Mouse (Mus musculus): ENCODE measurements around the gene Scrn3.

Scrn3 gene

DNA sequence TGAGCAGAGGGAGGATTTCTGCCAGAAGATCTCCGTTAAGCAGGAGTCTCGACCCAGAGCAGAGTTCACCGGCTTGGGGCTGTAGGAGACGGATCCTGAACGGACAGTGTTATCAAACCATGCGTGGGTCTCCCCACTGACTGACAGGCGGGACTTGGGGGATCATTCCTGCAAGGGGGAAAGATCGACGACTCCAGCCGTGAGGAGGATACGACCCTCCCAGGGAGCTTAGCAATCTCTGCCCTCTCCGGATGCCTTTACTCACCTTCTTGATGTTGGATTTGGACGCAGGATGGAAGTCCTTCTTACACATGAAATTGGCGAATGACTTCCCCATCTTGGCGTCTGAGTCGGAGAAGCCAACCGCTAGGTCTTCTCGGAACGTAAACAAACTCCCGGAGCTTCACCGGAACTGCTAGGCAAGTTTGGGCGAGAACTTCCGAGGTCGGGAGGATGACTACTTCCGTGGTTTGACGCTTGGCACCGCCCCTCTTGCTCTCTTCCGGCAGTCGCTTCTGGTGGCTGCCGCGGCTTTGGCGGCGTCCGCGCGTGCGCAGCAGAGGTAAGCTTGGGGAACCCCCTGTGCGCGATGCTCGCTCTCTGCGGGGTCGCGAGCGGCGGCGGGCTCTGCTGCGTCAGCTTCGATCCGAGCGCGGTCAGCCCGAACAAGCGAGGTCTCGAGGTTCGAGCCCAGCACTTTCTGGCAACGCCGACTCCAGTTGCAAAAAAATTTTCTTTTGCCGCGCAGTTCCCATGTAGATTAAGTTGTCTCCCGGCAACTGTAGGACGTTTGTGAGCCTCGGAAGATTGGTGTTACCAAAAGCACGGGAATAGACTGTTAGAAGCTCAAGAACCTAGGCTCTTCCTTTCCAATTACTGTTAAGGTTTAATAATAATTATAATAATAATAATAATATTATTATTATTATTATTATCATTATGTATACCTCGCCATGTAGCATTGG lies at the start of gene Scrn3, which contains the start of gene Cir1:
Scrn3 (plus strand) TSS at position 450 of the 965 bp plus-strand sequence.
Cir1 (minus strand) TSS at position 550 of the 965 bp plus-strand sequence.
- DNase-seq (ENCODE audit: low spot score): peak; percentile 98

DNA sequence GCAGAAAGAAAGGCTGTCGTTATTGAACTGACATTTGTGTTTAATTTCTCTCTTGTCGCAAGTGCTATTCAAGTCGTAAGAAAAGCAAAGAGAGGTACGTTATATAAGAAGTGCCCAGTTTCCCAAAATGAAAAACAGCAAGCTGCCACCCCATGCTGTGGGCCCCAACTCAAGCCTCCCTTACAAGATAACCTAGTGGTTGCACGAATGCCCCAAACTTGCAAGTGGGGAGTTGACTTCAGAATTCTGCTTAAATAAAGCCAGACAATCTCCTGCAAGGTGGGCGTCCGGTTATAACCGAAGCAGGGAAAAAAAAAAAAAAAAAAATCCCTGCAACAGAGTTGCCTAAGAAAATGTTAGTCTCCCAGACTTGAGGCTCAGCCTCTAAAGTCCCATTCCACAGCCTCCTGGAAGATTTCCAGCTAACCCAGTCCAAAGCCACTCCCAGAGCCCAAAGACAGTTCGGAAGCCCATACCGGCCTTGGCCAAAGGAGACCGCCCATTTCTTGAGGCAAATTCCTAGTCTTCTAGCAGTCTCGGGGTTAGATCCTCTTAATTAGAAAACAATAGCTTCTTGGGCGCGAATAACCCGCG lies 49.1 kb upstream of the Scrn3 start:
- peak; percentile 72 for DNase-seq (ENCODE audit: low spot score)

DNA sequence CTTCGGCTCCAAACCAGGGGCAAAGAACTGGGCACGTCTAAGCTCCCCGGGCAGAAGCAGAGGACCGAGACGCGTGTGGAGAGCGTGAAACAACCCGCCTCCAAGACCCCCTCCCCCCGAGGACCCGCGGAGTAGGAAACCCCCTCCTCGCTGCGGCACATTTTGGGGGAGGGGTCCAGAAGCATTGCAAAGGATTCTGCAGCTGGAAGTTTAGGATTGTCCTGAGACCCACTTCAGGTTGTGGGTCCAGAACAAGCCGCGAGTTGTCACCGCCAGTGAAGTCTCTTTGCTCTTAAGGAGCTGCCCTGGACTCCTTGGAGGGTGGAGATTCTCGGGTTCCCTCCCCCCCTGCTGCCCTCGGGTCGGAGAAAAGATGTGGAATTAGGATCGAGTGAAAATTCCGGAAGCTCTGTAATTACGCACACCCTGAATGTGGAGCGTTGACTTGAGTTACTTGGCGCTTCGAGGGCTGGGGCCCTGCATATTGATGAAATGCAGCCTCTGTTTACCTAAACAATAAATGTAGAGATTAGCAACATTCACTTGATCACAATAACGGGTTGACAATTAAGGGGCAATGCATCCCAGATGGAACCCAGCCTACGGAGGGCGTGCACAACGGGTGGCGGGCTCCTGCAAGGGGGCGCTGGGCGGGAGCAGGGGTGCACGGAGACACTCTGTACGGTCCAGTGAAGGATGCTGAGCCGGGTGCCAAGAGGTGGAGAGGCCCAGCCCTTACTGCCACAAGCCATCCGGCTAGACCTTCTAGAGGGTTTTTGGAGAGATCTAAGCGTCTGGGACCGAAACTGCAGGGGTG lies 48.4 kb upstream of the Scrn3 start:
- peak; percentile 87 for DNase-seq (ENCODE audit: low spot score)

DNA sequence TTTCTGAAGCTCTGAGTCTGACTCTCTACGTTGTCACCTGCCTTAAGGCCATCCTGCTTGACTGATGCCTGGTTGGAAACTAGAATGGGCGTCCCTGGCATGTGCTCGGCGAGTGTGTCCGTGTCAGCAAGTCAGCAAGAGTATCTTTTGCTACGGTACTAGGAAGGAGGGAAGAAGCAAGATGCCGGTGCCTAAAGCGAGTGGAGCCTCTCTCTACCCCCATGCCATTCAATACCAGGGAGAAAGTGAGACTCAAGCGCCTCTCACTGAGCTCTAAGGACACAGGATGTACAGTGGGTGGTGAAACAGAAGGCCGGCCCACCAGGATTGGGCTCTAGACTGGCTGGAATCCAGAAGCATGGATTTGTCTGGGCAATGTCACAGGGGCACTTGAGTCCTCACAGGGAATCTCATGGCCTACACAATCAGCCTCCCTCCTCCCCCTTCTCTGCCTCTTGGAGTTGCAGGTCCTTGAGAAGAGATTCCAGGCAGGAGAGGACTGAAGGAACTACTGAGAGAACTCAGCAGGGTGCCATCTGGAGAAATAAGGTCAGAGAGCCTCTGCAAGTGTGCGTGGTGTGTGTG lies 47.7 kb upstream of the Scrn3 start:
- DNase-seq (ENCODE audit: low spot score): peak; percentile 81

DNA sequence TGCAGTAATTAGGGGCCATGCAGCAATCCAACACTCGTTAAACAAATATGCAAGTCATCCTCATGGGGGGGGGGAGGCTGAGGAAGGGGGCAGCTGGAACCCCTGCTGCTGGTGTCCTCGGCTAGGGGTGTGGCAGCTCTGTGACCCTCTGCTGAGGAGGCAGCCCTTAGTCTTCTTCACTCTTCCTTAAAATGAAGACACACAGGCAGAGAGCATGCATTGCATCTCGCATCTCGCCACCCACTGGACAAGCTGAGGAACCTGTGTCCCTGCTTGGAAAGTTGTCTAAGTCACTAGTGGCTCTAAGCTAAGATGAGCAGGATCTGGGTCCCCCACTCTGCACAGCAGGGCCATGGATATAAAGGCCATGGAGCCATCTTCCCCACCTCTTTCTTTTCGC lies 46.4 kb upstream of the Scrn3 start:
- peak; percentile 49 for DNase-seq (ENCODE audit: low spot score)

DNA sequence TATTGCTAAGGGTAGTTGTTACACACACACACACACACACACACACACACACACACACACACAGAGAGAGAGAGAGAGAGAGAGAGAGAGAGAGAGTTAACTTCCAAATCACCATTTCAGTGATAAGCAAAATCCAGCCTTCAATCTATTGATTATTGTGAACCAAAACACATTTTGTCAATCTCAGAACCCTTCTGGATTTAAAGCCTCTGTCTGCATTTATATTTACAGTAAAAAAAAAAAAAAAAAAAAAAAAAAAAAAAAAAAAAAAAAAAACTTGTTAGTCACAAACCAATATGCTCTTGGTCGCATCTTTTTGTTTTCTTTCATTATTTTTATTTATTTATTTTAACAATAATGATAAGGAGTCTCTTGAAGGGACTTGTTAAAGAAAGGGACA lies 45.8 kb upstream of the Scrn3 start:
- DNase-seq (ENCODE audit: low spot score): no peak

DNA sequence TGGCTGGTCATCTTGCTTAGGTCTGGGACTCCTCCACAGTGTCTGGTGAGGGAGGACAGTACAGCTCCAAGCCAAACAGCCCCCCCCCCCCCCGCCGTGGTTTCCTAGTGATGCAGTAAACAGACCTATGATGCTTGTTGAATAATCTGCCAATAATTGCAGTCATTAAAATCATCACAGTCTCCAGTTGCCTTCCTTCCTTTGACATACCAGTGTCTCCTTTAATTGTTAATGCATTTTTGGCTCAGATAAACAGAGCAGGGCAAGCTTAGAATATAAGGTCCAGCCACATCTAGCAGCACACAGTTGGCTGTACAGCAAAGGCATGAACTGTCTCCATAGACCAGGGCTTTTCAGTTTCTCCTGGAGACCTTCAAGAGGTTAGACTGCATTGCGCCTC lies 45.2 kb upstream of the Scrn3 start:
- DNase-seq (ENCODE audit: low spot score): peak; percentile 28

DNA sequence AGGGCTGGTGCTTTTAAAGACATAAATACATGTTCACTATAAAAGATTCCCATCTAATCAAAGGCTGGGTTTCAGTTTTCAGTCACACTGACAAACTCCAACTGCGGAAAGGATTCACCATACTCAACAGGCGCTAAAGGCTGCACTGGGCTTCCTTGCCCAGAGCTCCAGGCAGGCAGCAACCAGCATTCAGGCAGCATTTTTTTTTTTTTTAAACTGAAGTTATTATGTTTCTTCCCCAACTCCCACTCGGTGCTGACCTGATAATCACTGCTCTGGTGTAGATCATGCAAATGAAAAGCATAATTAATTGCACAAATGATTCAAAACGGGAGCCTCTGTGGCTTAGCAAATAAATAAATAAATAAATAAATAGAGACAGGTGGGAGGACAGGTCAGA lies 44.6 kb upstream of the Scrn3 start:
- no peak for DNase-seq (ENCODE audit: low spot score)

DNA sequence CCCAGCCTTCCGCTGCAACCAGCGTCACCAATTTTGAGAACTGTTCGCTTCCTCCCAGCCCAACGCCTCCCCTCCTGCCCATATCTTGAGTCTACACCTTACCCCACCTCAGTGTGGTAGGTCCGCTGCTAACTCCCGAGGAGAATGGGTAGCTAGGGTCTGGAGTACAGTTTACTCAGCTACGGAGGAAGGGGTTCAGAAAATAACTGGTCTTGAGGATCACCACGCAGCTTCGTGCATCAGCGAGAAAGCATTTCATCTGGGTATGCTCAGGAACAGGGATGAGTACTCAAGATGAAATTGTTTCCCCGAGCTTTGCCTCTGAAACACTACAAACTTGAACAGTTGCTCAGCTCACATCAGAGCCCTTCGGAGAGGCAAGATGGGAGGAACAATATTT lies 44.1 kb upstream of the Scrn3 start:
- no peak for DNase-seq (ENCODE audit: low spot score)

DNA sequence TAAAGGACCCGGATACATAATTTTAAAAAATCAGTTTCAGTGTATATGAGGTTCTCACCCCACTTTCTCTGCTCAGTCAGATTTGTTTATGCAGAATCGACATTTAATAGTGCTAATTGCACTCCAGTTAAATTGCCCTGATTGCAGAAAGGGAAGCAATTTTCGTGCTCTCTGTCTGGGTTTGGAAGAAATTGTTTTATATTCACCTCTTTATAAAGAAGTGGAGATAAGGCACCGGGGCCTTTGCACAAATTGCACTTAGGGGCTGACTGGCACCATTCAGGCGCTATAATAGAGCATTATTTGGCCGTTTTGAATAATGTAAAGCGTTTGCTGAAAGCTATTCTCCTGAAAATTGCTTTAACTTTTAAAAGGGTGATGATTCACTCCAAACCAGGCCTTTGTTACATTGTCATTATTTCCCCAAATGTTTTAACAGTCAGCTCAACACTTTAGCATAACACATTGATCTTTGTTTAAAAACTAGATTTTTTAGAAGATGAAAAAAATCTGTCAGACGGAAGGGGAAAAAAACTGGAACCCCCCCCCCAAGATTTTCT lies 43.5 kb upstream of the Scrn3 start:
- no peak for DNase-seq (ENCODE audit: low spot score)

DNA sequence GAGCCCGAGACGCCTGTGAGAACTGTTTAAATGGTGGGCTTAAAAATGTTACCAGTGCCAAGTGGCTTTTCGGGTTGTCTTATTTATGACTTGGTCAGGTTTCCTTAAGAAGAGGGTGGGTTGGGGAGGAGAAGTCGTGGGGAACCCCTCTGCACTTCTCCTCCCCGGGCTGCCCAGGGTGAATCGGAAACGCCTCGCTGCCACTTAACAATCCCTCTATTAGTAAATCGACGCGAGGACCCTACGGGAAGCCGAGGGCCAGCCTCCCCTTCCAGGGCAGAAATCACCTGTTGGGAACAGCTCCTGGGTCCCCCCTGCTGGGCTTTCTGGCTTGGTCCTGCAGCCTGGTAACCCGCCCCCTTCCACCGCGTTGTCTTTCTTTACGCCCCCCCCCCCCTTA lies 42.7 kb upstream of the Scrn3 start:
- DNase-seq (ENCODE audit: low spot score): no peak

DNA sequence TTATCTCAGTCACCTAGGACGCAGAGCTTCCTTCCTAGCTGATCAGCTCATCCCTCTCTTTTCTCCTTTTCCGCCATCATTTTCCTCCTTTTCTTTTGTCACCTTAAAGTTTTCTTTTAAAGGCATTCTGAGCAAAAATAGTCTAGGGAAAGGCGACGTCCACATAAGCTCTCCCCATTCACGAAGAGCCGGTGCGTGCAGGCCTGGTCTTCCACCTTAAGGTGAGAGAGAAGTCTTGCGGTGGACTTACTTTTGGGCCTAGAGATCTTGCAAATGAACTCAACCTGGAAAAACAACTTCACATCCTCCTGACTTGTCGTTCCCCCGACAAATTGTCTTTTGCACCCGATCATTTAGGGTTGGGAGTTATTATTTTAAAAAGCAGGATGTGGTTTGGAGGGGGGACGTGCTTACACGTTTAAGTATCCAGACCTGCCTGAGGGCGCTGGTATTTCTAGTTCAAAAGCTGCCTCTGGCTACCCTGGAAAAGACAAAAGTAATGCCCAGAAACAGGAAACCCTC lies 42.3 kb upstream of the Scrn3 start:
- DNase-seq (ENCODE audit: low spot score): no peak

DNA sequence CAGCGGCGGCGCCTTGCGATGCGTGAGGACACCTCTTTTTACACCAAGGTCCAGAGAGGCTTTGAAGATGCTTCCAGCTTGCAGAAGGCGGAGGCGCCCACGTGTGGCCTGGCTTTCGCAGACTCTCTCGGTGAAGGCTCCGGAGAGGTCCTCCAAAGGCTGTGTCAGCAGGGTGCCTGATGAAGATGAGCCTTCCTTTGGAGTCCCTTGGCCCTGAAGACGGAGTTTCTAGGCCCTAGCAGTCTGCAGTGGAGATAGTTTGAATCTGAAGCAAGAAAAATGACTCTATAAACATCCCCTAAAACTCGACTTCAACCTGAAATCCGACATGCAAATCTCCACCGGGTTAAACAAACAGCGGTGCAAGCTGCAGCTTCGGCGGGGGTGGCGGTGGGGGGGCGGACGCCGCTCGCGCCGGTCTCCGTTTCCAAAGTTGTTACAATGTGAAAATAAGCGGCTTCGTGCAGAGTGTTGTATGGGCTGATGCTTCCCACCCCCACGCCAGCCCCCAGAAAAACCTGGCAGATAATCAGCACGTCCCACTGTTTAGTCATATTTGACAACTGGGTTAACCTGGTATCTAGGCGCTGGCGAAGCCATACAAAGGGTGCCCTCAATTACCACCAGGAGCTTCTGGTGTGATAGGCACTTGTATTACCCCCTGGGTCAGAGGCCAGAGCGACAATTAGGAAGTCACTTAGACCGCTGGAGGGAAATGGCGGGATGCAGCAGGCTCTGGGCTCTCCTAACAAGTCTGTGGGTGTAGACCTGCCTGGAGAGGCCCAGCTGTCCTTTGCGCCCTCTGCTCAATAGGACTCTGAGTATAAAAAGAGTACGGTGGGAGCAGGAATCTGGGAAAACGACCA lies 41.6 kb upstream of the Scrn3 start:
- no peak for DNase-seq (ENCODE audit: low spot score)

DNA sequence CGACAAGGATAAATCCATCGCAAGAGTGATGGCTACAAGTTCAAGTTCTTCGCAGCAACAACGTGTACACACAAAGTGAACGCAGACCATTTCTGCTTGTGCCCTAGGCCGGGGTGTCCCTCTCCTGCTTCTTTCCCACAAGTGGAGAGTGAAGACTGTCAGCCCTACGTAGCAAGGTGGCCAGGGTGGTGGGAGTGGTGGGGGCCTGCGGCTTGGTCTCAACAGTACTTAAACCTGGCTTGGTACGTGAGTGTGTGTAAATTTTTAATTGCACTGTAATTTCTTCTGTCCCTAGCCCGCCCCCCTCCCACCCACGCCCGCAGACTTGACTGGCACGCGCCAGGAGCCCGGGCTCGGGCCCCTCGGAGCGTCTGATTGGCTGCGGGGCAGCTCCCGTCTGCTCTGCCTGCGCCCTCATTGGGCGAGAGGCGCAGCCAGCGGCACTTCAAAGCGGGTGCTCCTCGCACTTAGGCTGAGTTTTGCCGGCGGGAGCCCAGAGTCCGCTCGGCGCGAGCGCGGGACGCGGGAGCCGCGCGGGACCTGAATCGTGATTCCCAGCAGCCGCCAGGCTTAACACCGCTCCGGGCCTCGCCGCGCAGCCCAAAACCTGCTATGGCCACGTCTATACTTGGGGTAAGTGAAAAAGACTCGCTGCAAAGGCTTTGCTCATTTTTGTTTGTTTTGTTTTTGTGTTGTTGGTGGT lies 40.8 kb upstream of the Scrn3 start, which contains the start of gene Sp9:
Sp9 (plus strand) TSS at position 467 of the 703 bp plus-strand sequence.
- no peak for DNase-seq (ENCODE audit: low spot score)

DNA sequence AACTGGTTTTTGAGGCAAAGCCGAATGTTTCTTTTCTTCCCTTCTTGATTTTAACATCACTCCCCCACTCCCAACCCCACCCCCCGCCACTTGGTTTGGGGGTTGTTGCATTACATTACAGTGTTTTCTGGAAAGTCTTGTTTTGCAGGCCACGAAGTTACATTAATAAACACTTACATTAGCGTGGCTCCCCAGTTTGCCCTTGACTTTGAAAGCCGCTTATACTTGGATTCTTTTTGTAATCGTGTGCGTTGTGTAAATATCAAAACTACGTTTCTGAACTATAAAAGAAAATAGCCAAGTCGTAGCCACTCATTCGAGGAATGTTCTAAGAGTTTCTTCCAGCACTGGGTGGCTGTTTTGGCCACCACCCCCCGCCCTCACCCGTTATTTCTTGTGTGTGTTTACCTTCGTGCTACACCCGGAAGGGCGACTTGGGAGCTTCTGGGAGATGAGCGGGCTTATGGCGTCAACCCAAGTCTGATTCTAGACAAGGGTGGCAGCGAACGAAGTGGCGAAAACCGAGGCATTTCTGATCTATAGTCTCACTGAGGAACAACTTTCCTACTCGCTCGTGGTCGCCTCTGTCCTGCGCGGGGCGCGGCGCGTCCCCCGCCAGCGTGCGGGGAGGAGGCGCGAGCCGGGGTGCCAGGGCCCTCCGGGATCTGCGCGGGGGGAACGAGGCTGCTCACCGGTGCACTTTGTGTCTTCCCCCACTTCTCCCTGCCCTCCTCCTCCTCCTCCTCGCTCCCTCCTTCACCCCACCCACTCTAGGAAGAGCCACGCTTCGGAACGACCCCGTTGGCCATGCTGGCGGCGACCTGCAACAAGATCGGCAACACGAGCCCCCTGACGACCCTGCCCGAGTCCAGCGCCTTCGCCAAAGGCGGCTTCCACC lies 39.8 kb upstream of the Scrn3 start:
- no peak for DNase-seq (ENCODE audit: low spot score)

DNA sequence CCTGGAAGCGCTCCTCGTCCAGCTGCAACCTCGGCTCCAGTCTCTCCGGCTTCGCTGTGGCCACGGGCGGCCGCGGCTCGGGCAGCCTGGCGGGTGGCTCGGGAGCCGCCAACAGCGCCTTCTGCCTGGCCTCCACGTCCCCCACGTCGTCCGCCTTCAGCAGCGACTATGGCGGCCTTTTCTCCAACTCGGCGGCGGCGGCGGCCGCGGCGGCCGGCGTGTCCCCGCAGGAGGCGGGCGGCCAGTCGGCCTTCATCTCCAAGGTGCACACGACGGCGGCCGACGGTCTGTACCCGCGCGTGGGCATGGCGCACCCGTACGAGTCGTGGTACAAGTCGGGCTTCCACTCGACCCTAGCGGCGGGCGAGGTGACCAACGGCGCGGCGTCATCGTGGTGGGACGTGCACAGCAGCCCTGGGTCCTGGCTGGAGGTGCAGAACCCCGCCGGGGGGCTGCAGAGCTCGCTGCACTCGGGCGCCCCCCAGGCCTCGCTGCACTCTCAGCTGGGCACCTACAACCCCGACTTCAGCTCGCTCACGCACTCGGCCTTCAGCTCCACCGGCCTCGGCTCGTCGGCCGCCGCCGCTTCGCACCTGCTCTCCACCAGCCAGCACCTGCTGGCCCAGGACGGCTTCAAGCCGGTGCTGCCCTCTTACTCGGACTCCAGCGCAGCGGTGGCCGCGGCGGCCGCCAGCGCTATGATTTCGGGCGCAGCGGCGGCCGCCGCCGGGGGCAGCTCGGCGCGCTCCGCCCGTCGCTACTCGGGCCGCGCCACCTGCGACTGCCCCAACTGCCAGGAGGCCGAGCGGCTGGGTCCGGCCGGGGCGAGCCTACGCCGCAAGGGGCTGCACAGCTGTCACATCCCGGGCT lies 38.9 kb upstream of the Scrn3 start:
- no peak for DNase-seq (ENCODE audit: low spot score)

DNA sequence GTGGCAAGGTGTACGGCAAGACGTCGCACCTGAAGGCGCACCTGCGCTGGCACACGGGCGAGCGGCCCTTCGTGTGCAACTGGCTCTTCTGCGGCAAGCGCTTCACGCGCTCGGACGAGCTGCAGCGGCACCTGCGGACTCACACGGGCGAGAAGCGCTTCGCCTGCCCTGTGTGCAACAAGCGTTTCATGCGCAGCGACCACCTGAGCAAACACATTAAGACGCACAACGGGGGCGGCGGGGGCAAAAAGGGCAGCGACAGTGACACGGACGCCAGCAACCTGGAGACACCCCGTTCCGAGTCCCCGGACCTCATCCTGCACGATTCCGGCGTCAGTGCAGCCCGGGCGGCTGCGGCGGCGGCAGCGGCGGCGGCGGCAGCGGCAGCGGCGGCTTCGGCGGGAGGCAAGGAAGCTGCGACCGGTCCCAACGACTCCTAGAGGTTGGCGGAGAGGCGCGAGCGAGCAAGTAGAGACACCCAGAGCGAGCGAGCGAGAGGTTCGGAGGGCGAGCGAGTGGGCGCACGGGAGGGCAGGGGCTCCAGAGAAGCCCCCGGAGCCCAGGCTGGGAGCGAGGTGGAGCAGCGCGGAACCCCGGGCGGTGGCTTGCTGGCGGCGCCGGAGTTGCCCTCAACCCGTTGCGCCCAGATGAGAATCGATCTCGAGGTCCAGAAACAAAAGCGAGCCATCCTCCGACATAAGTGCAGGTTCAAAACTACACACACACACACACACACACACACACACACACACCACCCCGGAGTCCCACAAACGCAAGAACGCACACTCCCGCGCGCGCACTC lies 38.1 kb upstream of the Scrn3 start:
- DNase-seq (ENCODE audit: low spot score): no peak

All from MN1 (cell line).